Mouse (Mus musculus) midbrain, embryonic 11.5 days (tissue): ENCODE measurements around the gene Kpna3. TPM values are rescaled to one million over a fixed set of nuclear protein-coding genes. Genes with fewer than 3 reads are reported as not detected.
A peak's percentile ranks its signal among the peaks of the same experiment; 100 is the strongest.

Experiments used
- ATAC-seq: fragments of 200-750 bp; cut with Nextera tagmentation; 2 replicates; pipeline ENCODE4 v1.8.0; 2017; ENCODE audit warnings: moderate TSS enrichment, moderate library complexity; ENCODE audit not compliant: low FRiP score
- DNase-seq: peaks from one replicate; pipeline ENCODE4 v3.0.0; 2015; ENCODE audit warnings: low spot score; ENCODE audit errors: missing footprints
- H3K27ac ChIP-seq: fragments of 300-500 bp; sonication (generic); 2 replicates; pipeline ENCODE4 v1.5.1; 2014; ENCODE audit warnings: low read depth, low read length
- H3K27me3 ChIP-seq: fragments of 300-500 bp; sonication (generic); 2 replicates; pipeline ENCODE4 v1.6.1; 2014; ENCODE audit warnings: mild to moderate bottlenecking, low read length, moderate library complexity, mixed read lengths; ENCODE audit not compliant: control insufficient read depth, insufficient read depth
- H3K36me3 ChIP-seq: fragments of 300-500 bp; sonication (generic); 2 replicates; pipeline ENCODE4 v1.6.1; 2014; ENCODE audit warnings: mild to moderate bottlenecking, low read length, moderate library complexity, mixed read lengths; ENCODE audit not compliant: control insufficient read depth, insufficient read depth
- H3K4me1 ChIP-seq: fragments of 300-500 bp; sonication (generic); 2 replicates; pipeline ENCODE4 v1.6.1; 2014; ENCODE audit warnings: low read length; ENCODE audit not compliant: control insufficient read depth, insufficient read depth
- H3K4me2 ChIP-seq: fragments of 300-500 bp; sonication (generic); 2 replicates; pipeline ENCODE4 v1.6.1; 2014; ENCODE audit warnings: mild to moderate bottlenecking, moderate library complexity
- H3K4me3 ChIP-seq: fragments of 300-500 bp; sonication (generic); 2 replicates; pipeline ENCODE4 v1.5.1; 2014; ENCODE audit warnings: low read depth, low read length
- H3K9ac ChIP-seq: fragments of 300-500 bp; sonication (generic); 2 replicates; pipeline ENCODE4 v1.6.1; 2014; ENCODE audit warnings: low read length
- H3K9me3 ChIP-seq: fragments of 300-500 bp; sonication (generic); 2 replicates; pipeline ENCODE4 v1.6.1; 2016; ENCODE audit warnings: low read length; ENCODE audit not compliant: control insufficient read depth
- WGBS: fragments of 180-500 bp; shearing (Covaris S2); extraction: QIAGEN DNeasy Blood & Tissue Kit; methylation state at CpG from one replicate; pipeline ENCODE4 v1.1.7; 2014; 5-methylcytosine and 5-hydroxymethylcytosine counted together
- polyA plus RNA-seq: library from polyadenylated mRNA; unstranded; fragments of >200 nt; fragmentation: Nextera tagmentation; extraction: Ambion mirVana; gene quantifications from 2 replicates; pipeline ENCODE4 v1.2.1, GENCODE M21; 2014

Gene Kpna3
- polyA plus RNA-seq, 1 experiment from 2014 or later: 110 TPM

GRCm38 (mm10) chr14:61363734-61364133, 75.9 kb downstream of the Kpna3 start:
- Histone ChIP-seq H3K9ac (no peak overlapping the region), H3K27ac (no peak overlapping the region), H3K27me3 (no peaks in the 10 kb centered on the region), H3K4me1 (peaks cover 4% of the 10 kb centered on the region; the same call in 1 of the 2 replicates), H3K4me3 (no peak overlapping the region), H3K9me3 (no peaks in the 10 kb centered on the region), H3K36me3 (no peaks in the 10 kb centered on the region; the same call in 1 of the 2 replicates), H3K4me2 (no peak overlapping the region)
- DNase-seq: no peak
- WGBS: 92% methylated on average over 2 of the region's 2 CpGs
- ATAC-seq: no peak

GRCm38 (mm10) chr14:61362268-61362667, 77.4 kb downstream of the Kpna3 start:
- no peak for DNase-seq
- peaks cover 4% of the 10 kb centered on the region; the same call in 1 of the 2 replicates for H3K4me1 ChIP-seq
- no peak for ATAC-seq
- H3K9me3 ChIP-seq: no peaks in the 10 kb centered on the region
- H3K36me3 ChIP-seq: no peaks in the 10 kb centered on the region; the same call in 1 of the 2 replicates
- H3K27ac ChIP-seq: no peak overlapping the region
- no peak overlapping the region for H3K9ac ChIP-seq
- no peaks in the 10 kb centered on the region for H3K27me3 ChIP-seq
- no peak overlapping the region for H3K4me3 ChIP-seq
- no peak overlapping the region for H3K4me2 ChIP-seq
- WGBS: 92% methylated on average over 2 of the region's 2 CpGs

- no peaks in the 10 kb centered on the region for H3K27me3 ChIP-seq
- H3K36me3 ChIP-seq: no peaks in the 10 kb centered on the region
- no peaks in the 10 kb centered on the region for H3K9me3 ChIP-seq
- no peak overlapping the region for H3K27ac ChIP-seq
- no peak for DNase-seq
- peaks cover 4% of the 10 kb centered on the region; the same call in 1 of the 2 replicates for H3K4me1 ChIP-seq
- peak overlapping the region; percentile 64 for H3K9ac ChIP-seq
- ATAC-seq: no peak
- 67% methylated on average over 3 of the region's 3 CpGs for WGBS
- H3K4me2 ChIP-seq: peak overlapping the region; percentile 42
- peak overlapping the region; percentile 43; the same call in 1 of the 2 replicates for H3K4me3 ChIP-seq
These were observed 78.6 kb downstream of the Kpna3 start for GRCm38 (mm10) chr14:61360981-61361511.

DNA sequence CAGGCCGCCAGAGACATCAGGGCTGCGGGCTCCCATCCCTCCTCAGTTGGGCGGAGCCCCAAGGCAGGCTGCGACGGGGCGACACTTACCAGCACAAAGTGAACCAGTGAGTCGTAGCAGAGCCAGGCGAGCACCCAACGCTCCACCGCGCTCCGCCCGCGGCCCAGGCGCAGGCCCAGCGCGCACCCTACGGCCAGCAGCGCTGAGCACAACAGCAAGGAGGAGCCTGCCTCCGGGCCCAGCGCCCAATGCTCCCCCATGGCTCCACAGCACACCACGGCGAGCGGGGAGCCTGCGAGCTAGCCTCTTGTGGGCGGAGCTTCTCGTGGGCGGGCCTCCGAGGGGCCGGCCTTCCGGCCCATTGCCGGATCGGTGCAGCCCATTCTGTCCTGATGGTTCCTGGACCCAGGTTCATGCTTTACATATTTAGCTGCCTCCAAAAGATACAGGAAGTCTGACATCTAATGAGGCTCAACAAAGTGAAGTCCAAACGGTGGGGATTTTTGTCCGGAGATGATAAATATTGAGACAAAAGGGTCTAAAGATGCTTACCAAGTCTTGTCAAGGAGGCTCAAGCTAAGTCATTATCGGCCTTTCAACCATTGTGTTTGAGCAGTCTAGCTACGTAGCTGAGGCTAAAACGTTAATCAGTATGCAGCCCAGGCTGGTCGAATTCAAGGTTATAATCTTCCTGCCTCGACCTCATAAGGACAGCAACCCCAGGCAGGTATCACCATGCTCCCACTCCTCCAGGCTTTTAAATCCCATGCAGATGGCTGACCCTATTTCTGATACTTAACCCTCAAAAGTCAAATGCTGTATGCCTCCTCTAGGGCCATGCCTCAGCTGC, 79.3 kb downstream of the Kpna3 start, which contains the start of gene Ebpl:
TSS of gene Ebpl (minus strand) at position 309 of the 850 bp plus-strand sequence.
- peak within 1 kb of the TSS; percentile 42 for H3K4me2 ChIP-seq
- H3K27me3 ChIP-seq: no peaks in the 10 kb centered on the region
- DNase-seq (peak; percentile 98), ATAC-seq (peak; percentile 97)
- no peaks in the 10 kb centered on the region for H3K9me3 ChIP-seq
- H3K4me3 ChIP-seq: peak within 1 kb of the TSS; percentile 43
- peak within 1 kb of the TSS; percentile 64 for H3K9ac ChIP-seq
- WGBS: under 1% methylated on average over 40 of the region's 40 CpGs
- H3K36me3 ChIP-seq: no peaks in the 10 kb centered on the region
- H3K27ac ChIP-seq: peak within 1 kb of the TSS; percentile 12; the same call in 1 of the 2 replicates
- peaks cover 4% of the 10 kb centered on the region; the same call in 1 of the 2 replicates for H3K4me1 ChIP-seq

DNA sequence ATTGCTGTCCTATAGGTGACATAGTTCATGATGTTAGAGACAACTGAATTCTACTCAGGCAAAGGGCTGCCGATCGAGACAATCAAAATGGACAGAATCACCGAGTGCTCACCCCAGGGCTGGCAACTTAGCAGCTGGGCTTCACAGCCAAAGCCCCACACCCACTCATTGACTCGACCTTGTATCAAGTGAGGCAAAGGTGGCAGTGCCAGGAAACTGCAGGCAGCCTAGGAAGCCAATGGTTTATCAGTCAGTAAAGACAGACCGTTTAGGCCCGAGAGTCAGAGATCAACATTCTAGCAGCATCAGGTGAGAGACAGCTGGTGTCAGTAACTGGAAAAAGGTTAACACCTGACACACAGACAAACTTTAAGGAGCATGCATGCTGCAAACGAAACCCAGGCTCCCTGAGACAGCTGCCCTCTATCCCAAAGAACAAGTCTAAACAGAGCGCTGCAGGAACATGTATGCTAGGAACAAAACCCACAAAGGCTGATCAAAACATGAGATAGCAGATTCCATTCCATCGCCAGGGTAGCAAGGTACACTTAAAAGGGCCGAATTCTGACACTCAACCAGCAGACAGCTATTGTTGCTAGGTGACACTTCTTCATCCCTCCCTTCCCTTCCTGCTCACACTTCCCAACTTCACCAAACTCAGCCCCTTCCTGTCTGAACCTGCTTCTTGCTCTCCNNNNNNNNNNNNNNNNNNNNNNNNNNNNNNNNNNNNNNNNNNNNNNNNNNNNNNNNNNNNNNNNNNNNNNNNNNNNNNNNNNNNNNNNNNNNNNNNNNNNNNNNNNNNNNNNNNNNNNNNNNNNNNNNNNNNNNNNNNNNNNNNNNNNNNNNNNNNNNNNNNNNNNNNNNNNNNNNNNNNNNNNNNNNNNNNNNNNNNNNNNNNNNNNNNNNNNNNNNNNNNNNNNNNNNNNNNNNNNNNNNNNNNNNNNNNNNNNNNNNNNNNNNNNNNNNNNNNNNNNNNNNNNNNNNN, 85.1 kb downstream of the Kpna3 start:
- ATAC-seq: no peak
- Histone ChIP-seq H3K9ac (no peak overlapping the region), H3K4me1 (no peaks in the 10 kb centered on the region), H3K36me3 (no peaks in the 10 kb centered on the region), H3K4me3 (no peak overlapping the region), H3K9me3 (no peaks in the 10 kb centered on the region), H3K27me3 (no peaks in the 10 kb centered on the region), H3K4me2 (no peak overlapping the region), H3K27ac (no peak overlapping the region)
- no peak for DNase-seq
- WGBS: 81% methylated on average over 10 of the region's 10 CpGs

- no peak overlapping the region for H3K4me2 ChIP-seq
- no peak for ATAC-seq
- no peak overlapping the region for H3K27ac ChIP-seq
These were observed 88.9 kb downstream of the Kpna3 start for GRCm38 (mm10) chr14:61350808-61351207.

GRCm38 (mm10) chr14:61349876-61350275, 89.8 kb downstream of the Kpna3 start:
- Histone ChIP-seq H3K9ac (no peak overlapping the region), H3K4me1 (no peaks in the 10 kb centered on the region), H3K27ac (no peak overlapping the region), H3K4me2 (no peak overlapping the region), H3K4me3 (no peak overlapping the region), H3K27me3 (no peaks in the 10 kb centered on the region), H3K36me3 (no peaks in the 10 kb centered on the region), H3K9me3 (no peaks in the 10 kb centered on the region)
- no peak for DNase-seq
- ATAC-seq: no peak
- 92% methylated on average over 4 of the region's 4 CpGs for WGBS

More at GRCm38 (mm10) chr14:61350808-61351207, 88.9 kb downstream of the Kpna3 start:
- no peaks in the 10 kb centered on the region for H3K9me3 ChIP-seq
- no peaks in the 10 kb centered on the region for H3K27me3 ChIP-seq
- H3K4me1 ChIP-seq: no peaks in the 10 kb centered on the region
- no peak for DNase-seq
- no peak overlapping the region for H3K9ac ChIP-seq
- WGBS: 72% methylated on average over 6 of the region's 6 CpGs
- no peak overlapping the region for H3K4me3 ChIP-seq
- H3K36me3 ChIP-seq: no peaks in the 10 kb centered on the region

DNA sequence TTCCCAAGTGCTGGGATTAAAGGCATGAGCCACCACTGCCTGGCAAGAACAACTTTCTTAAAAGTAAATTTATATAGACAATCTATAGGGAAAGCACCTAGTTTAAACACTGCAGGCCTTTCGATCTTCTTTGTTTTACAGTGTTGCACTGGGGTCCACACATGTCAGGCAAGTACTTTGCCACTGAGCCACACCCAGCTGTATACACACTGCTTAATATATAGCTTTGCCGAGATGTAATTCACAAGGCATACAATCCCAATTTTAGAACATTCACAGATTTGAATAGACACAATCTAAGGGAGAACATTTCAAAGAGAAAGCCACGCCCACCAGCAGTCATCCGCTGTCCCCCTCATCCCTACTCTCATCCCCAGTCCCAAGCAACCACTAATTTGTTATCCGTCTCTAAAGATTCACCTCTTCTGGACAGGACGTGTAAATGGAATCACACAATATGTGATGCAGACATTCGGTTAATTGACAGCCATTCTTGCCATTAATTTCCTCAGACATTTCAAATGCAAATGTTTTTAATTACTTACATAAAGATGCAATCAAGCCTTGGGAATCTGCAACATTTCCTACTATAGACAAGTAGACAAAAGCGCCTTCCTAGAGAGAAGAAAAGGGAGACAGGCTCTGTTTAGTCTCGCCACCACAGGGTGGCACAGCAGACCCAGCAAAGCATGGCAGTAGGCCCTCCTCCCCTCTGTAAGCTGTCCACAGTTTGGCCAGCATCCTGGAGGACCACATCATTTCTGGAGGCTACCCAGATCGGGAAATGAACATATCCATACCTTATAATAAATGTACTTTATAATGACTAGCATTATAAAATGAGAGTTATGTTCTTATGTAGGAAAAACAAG, 92.6 kb downstream of the Kpna3 start:
- DNase-seq: no peak
- no peak overlapping the region for H3K4me2 ChIP-seq
- no peak overlapping the region for H3K9ac ChIP-seq
- no peak for ATAC-seq
- 80% methylated on average over 10 of the region's 10 CpGs for WGBS
- no peak overlapping the region for H3K27ac ChIP-seq
- H3K4me3 ChIP-seq: no peak overlapping the region
- no peaks in the 10 kb centered on the region for H3K27me3 ChIP-seq
- no peaks in the 10 kb centered on the region for H3K9me3 ChIP-seq
- no peaks in the 10 kb centered on the region for H3K36me3 ChIP-seq
- H3K4me1 ChIP-seq: no peaks in the 10 kb centered on the region
